ENCODE assay signal across 10 mouse cellular contexts in the genomic region with DNA sequence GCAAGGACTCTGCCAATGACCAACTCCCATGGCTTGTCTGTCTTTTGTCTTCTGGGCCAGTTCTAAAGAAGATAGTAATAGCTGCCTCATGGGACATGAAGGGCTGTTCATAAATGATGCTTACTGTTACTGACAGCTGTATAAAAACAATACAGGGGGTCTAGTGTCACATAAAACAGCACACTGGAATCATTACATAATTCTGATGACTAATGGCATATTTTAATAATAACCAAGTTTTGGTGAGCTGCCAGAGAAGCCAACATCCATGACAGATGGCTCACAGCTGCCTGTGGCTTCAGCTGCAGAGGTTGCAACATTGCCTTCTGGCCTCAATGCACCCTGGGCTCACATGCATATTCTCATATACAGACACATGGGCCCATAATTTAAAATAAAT. TPM values are rescaled to one million over a fixed set of nuclear protein-coding genes. Genes with fewer than 3 reads are reported as not detected.
DNase-seq lines count a peak whose midpoint lies in the region; ATAC-seq and TF ChIP-seq lines count a peak whose summit lies in the region.
"Had no signal": no experiment of that assay in that cellular context is flagged by ENCODE, and none has a peak within 500 bp of the region (broad histone marks: within the 10 kb centered on the region; RNA-seq: fewer than 3 reads in every experiment).

No protein-coding gene starts in this region.

- H3K9me3 ChIP-seq in kidney, embryonic 14.5 days (ENCODE audit: control insufficient read depth, low read length), result no peaks in the 10 kb centered on the region
- H3K9me3 ChIP-seq in lung, postnatal 0 days (ENCODE audit: low read length), result no peaks in the 10 kb centered on the region

- H3K4me2 ChIP-seq in kidney, embryonic 14.5 days (replicated peaks; ENCODE audit: low read depth, low read length), result no peak overlapping the region
- H3K4me2 ChIP-seq in lung, postnatal 0 days (replicated peaks; ENCODE audit: low read depth, low read length), result no peak overlapping the region

- no peak for TF ChIP-seq POLR2A in kidney, adult 2 months (IDR thresholded peaks at IDR 0.05; ENCODE audit: low read depth, low read length)

- no peak for TF ChIP-seq CTCF in kidney, adult 2 months (conservative IDR thresholded peaks at IDR 0.05; ENCODE audit: insufficient read depth, insufficient read length, low read depth, low read length)
- TF ChIP-seq CTCF in lung, postnatal 0 days (IDR thresholded peaks at IDR 0.05), result no peak

- no peak overlapping the region for H3K4me3 ChIP-seq in kidney, adult 2 months (ENCODE audit: insufficient read depth, low read depth, low read length)
- no peak overlapping the region for H3K4me3 ChIP-seq in kidney, embryonic 14.5 days (ENCODE audit: low read length)
- H3K4me3 ChIP-seq in lung, postnatal 0 days (ENCODE audit: low read depth, low read length), result no peak overlapping the region

- peak; percentile 57 for DNase-seq in kidney, adult 2 months
- peak; percentile 49 for DNase-seq in adrenal gland, adult 2 months
- DNase-seq in heart, adult 8-10 months (ENCODE audit: low spot score), result peak; percentile 75
- peak; percentile 83 for DNase-seq in lung, postnatal 0 days (ENCODE audit: low spot score)
- DNase-seq in embryo, embryonic 10.5 days (ENCODE audit: low spot score), result no peak
- DNase-seq in cerebellum, postnatal 36 days, result no peak
- no peak for DNase-seq in testis, postnatal 10 days (ENCODE audit: low spot score)
- DNase-seq: right cerebral cortex, postnatal 4 days had no signal

- no peaks in the 10 kb centered on the region for H3K27me3 ChIP-seq in kidney, adult 2 months (replicated peaks; ENCODE audit: control insufficient read depth, insufficient read depth, low read length)
- no peaks in the 10 kb centered on the region for H3K27me3 ChIP-seq in kidney, embryonic 14.5 days (ENCODE audit: control insufficient read depth, insufficient read depth, low read length)
- no peaks in the 10 kb centered on the region for H3K27me3 ChIP-seq in lung, postnatal 0 days (replicated peaks; ENCODE audit: insufficient read depth, low read length)

- H3K4me1 ChIP-seq in kidney, adult 2 months (ENCODE audit: control insufficient read depth, insufficient read depth, low read length), result no peaks in the 10 kb centered on the region
- peaks cover 5% of the 10 kb centered on the region; the same call in 1 of the 2 replicates for H3K4me1 ChIP-seq in kidney, embryonic 14.5 days (ENCODE audit: control insufficient read depth, insufficient read depth, low read length)
- H3K4me1 ChIP-seq in lung, postnatal 0 days (ENCODE audit: insufficient read depth, low read depth, low read length), result no peaks in the 10 kb centered on the region

- H3K9ac ChIP-seq in kidney, embryonic 14.5 days (ENCODE audit: low read depth, low read length), result no peak overlapping the region
- H3K9ac ChIP-seq in lung, postnatal 0 days (replicated peaks; ENCODE audit: low read depth), result no peak overlapping the region

- H3K27ac ChIP-seq in kidney, adult 2 months (ENCODE audit: insufficient read depth, low read depth, low read length), result no peak overlapping the region
- H3K27ac ChIP-seq in kidney, embryonic 14.5 days (ENCODE audit: low read depth, low read length), result no peak overlapping the region
- no peak overlapping the region for H3K27ac ChIP-seq in lung, postnatal 0 days (ENCODE audit: low read length)

- ATAC-seq in kidney, embryonic 14.5 days (ENCODE audit: low FRiP score, low TSS enrichment), result no peak
- peak; percentile 76 for ATAC-seq in lung, postnatal 0 days

- H3K36me3 ChIP-seq in kidney, adult 2 months (ENCODE audit: control insufficient read depth, insufficient read depth, low read length), result no peaks in the 10 kb centered on the region
- no peaks in the 10 kb centered on the region for H3K36me3 ChIP-seq in kidney, embryonic 14.5 days (ENCODE audit: control insufficient read depth, insufficient read depth, low read length)
- H3K36me3 ChIP-seq in lung, postnatal 0 days (ENCODE audit: insufficient read depth, low read length), result no peaks in the 10 kb centered on the region

- peak; percentile 56; the same call in 1 of the 2 replicates for TF ChIP-seq EP300 in lung, postnatal 0 days (IDR thresholded peaks at IDR 0.05)

RNA-seq across cellular contexts. Expression of a gene that starts 56.7 kb away (rescaled TPM):
- 1.1 and 1.5 TPM in 2 replicates for polyA plus RNA-seq in kidney, adult 2 months (2012; rRNA removed)
- polyA plus RNA-seq in kidney, embryonic 14.5 days (2014; fragmentation: Nextera tagmentation; extraction: Ambion mirVana), result 4.1 and 6.0 TPM in 2 replicates
- 10 to 100 TPM; 12.8 to 27.5 TPM for total RNA-seq in adrenal gland, adult 2 months (2021)
- polyA plus RNA-seq in adrenal gland, adult 2 months (2012; rRNA removed), result 5.7 and 6.0 TPM in 2 replicates
- total RNA-seq in heart, adult 8-10 months (2022), result 1 to 10 TPM; 4.3 to 6.5 (median 5.4) TPM
- polyA plus RNA-seq in lung, postnatal 0 days (2015; fragmentation: Nextera tagmentation; extraction: Ambion mirVana), result 6.8 and 7.5 TPM in 2 replicates
- total RNA-seq: monocyte, adult 5-6 weeks had no signal

Comparison
In these comparisons a context has a peak if more than half of its experiments do, and no peak if none do; other contexts are left out.
1. DNase-seq: peak in kidney, adult 2 months (single experiment), adrenal gland, adult 2 months (single experiment), heart, adult 8-10 months (single experiment) and lung, postnatal 0 days (single experiment); none in embryo, embryonic 10.5 days (single experiment), cerebellum, postnatal 36 days (0 of 2) and testis, postnatal 10 days (single experiment).